Mouse (Mus musculus) C2C12 (cell line): ENCODE results near the gene E330017A01Rik.

Source experiments
- CEBPB ChIP-seq: IDR thresholded peaks from one replicate; pipeline ENCODE4 v1.6.1; 2011; ENCODE audit warnings: low read depth, mild to moderate bottlenecking, control low read depth, moderate library complexity
- CTCF ChIP-seq: IDR thresholded peaks from one replicate; pipeline ENCODE4 v1.5.1; 2011; ENCODE audit not compliant: control insufficient read depth, insufficient read depth, insufficient read length
- MAX ChIP-seq: IDR thresholded peaks from one replicate; pipeline ENCODE4 v1.6.1; 2011; ENCODE audit warnings: mild to moderate bottlenecking, control low read depth

DNA sequence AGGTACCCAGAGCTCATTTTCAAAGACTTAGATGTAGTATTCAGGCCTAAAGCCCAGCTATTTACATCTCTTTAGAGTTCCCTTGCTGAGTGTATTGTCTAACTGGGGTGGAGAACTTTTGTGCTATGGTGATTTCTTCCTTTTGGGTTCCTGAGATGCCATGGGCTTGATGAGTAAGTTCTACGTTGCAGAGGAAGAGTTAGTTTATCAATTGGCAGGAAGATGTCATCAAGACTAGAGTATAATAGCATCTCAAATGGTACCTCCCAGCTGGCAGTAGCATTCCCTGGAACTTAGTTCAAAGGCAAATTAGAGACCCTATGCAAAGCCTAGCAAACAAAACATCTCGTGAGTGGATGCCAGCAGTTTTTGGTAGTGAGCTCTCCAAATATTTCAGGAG lies 2.7 kb downstream of the E330017A01Rik start:
- no peak for TF ChIP-seq CTCF
- TF ChIP-seq MAX = no peak
- TF ChIP-seq CEBPB = no peak
